Mouse (Mus musculus): ENCODE results near the gene Sec13.

The Sec13 gene

GRCm38 (mm10) chr6:113697222-113698205, 43.0 kb downstream of the Sec13 start:
- DNase-seq, result no peak

DNA sequence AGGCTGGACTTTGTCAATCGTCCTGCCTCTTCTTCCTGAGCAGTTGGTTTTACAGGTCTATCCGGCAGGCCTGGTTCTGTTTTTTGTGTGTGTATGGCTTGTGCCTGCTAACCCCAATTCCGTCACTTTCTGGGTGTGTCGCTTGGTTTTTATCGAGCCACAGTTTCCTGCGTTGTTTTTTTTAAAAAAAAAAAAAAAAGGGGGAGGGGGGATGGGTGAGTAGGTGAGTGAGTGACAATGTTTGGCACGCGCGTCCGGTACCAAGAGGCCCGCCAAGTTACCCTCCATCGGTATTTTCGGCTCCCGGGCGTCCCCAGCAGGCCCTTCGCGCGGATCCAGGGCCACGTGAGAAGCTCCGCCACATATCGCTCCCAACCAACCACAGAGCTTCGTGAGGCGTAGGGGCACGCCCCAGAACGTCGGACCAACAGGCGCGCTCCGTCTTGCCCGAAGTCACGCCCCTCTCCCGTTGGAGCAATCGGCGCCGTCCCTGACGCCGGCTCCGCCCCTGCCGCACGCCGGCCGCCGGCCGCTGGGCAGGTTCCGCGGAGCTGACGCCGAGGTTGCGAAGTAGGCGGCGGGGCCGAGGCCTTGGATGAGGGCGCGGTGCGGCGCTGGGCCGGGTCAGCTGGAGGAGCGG, 43.8 kb downstream of the Sec13 start, which contains the start of gene Tatdn2:
TSS of gene Tatdn2 (plus strand) at position 469 of the 640 bp plus-strand sequence.
- DNase-seq, result peak; percentile 92 to 95

- no peak for DNase-seq
These were observed 44.7 kb downstream of the Sec13 start for GRCm38 (mm10) chr6:113695766-113696355.

GRCm38 (mm10) chr6:113695203-113695602, 45.3 kb downstream of the Sec13 start:
- DNase-seq, result no peak

DNA sequence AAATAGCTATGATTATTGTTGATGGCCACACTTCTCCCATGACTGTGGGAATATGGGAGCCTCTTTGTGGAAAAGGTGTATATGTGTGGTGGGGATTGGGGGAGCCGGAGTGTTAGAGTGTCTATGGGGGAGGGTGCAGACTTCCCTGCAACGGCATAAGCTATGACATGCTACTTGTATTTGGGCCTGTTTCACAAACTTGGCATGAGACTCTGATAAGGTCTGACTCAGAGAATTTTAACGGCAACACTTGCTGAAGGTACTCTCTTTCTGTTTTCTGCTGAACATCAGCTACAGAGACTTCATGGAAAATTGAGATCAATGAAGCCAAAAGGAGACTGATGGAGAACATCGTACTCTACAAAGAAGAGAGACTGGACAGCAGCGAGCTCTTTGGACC, 47.2 kb downstream of the Sec13 start:
- no peak for DNase-seq

DNA sequence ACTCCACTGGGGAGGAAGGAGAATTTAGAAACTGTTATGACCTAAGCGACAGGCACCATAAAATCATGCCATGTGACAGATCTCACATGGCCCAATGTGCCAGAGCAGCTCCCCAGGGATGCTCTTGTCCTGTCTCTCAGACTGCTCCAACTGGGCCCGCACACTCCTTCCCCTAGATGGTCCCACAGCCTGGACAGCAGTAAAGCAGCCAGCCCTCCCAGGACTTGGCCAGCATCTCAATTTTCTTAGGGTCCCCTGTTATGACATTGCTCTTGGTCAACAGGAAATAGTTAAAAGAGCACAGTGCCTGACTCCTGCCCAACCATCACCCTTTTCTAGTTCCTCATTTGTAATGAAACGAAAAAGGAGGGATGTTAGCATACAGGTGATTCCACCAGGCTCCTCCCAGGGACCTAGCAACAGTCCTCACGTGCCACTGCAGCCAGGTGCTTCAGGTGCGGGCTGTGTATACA, 47.8 kb downstream of the Sec13 start:
- DNase-seq, result no peak

DNA sequence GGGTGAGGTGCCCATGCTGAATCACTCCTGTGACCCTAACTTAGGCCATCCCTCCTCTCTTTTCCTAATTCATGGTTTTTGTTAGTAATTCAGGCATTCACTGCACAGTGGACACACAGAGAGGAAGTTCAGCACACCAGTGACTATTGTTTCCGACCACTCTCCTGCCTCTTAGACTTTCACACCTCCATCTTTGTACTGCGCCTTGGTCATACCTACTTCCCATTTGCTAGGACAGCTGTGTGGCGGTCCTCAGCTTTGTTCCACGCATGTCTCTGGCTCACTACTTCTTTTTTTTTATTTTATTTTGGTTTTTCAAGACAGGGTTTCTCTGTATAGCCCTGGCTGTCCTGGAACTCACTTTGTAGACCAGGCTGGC, 49.5 kb downstream of the Sec13 start:
- no peak for DNase-seq

- DNase-seq, result no peak
These were observed 50.0 kb downstream of the Sec13 start for GRCm38 (mm10) chr6:113690400-113691083.

- no peak for DNase-seq
These were observed 50.5 kb downstream of the Sec13 start for GRCm38 (mm10) chr6:113690008-113690399.

- DNase-seq, result peak; percentile 56 to 66
These were observed 53.9 kb downstream of the Sec13 start for GRCm38 (mm10) chr6:113686551-113687125.

- DNase-seq, result no peak
These were observed 57.3 kb downstream of the Sec13 start for GRCm38 (mm10) chr6:113683081-113683825.

- DNase-seq, result peak; percentile 72 to 75
These were observed 59.3 kb downstream of the Sec13 start for GRCm38 (mm10) chr6:113681271-113681670.

DNA sequence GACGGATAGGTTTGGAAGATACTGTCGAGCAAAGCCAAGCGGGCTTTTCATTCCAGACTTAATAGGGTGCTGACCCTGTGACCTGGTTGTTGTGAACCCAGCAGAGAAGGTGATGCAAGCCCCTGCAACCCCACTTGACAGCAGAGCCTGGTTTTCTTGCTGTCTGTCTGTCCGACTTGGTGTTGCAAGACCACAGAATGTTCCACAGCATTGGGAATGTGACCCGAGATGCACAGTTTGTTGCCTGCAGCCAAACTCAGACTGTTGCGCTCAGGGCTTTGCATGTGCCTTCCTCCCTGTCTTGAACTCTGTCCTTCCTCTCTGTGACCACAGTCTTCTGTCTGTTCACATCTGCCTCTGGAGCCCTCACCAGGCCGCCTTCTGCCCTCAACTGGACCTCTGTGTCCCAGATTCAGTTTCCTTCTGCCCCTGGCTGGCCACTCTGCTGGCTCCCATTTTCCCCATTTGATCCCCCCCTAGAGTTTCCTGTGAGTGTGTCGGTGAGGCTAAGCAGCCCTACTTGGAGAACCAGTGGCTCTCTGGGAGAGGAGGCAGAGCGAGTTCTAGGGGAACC, 60.5 kb downstream of the Sec13 start:
- no peak for DNase-seq

DNA sequence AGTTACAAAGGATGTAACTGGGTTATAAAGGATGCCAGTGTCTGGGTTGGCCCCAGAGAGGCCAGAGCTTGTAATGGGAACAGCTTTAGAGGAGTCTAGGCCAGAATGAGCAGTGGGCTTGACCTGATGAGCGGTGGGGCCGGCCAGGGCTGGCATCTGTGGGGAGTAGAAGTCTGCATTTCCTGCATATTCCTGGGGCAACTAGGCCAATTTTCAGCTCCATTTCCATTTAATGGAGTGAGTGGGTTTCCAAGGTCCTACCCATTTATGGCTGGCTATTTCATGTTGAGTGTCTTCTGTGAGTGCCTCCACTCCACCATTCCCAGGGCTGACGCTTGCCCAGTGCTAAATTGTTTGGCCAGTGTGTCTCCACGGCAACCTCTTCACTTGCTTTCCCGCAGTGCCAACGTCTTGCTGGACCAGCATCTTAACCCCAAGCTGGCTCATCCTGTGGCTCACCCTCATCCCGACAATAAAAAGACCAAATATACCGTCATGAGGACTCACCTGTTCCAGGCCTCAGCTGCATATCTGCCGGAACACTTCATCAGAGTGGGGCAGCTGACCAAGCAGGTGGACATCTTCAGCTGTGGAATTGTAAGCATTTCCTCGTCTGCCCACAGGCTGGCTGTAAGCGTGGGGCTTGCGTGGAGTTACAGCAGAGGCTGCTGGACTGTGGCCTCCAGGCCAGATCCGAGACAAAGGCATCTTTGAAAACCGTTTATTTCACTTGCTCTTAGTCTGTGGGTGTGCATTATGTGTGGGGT, 62.1 kb downstream of the Sec13 start:
- DNase-seq, result no peak
